Mouse (Mus musculus) adrenal gland, adult 8-10 months (tissue): ENCODE measurements around the gene Gm20388. TPM values are rescaled to one million over a fixed set of nuclear protein-coding genes. Genes with fewer than 3 reads are reported as not detected.
"Not testable (repeated sequence)": the region's sequence is repeated elsewhere in the genome, so short reads cannot be mapped to it uniquely, and the experiment has no call there.

ENCODE experiments used
- DNase-seq: peaks from one replicate; pipeline ENCODE4 v3.0.0; 2022
- total RNA-seq, 4 experiments: library from RNA; stranded (reverse); gene quantifications; 2 replicates each; pipeline ENCODE4 v1.2.4; 2022

Gm20388 gene
- total RNA-seq, 4 experiments from 2014 or later = 1.7 to 16.9 (median 5.8) TPM

- no peak for DNase-seq
These were observed 2700.1 kb downstream of the Gm20388 start for GRCm38 (mm10) chr8:122610612-122611277.

GRCm38 (mm10) chr8:122611295-122612133 lies 2700.9 kb downstream of the Gm20388 start, which contains the start of the genes Galns and Trappc2l:
Galns (minus strand) TSS chr8:122611463.
Trappc2l (plus strand) TSS chr8:122611640.
- peak; percentile 95 for DNase-seq

- no peak for DNase-seq
These were observed 2705.7 kb downstream of the Gm20388 start for GRCm38 (mm10) chr8:122616181-122616905.

GRCm38 (mm10) chr8:122617947-122618546 lies 2707.4 kb downstream of the Gm20388 start:
- peak; percentile 66 for DNase-seq

- DNase-seq = no peak
These were observed 2708.2 kb downstream of the Gm20388 start for GRCm38 (mm10) chr8:122618660-122619378.

GRCm38 (mm10) chr8:122620446-122620845 lies 2709.8 kb downstream of the Gm20388 start:
- DNase-seq = no peak

GRCm38 (mm10) chr8:122622727-122623126 lies 2712.1 kb downstream of the Gm20388 start, which contains the start of gene Pabpn1l:
Pabpn1l (minus strand) TSS chr8:122622739.
- DNase-seq = no peak

- no peak for DNase-seq
These were observed 2713.4 kb downstream of the Gm20388 start for GRCm38 (mm10) chr8:122623844-122624642.

GRCm38 (mm10) chr8:122624653-122625052 lies 2714.0 kb downstream of the Gm20388 start:
- DNase-seq = no peak

- DNase-seq = no peak
These were observed 2715.2 kb downstream of the Gm20388 start for GRCm38 (mm10) chr8:122625811-122626210.

GRCm38 (mm10) chr8:122626896-122627295 lies 2716.3 kb downstream of the Gm20388 start:
- DNase-seq = no peak

- no peak for DNase-seq
These were observed 2718.7 kb downstream of the Gm20388 start for GRCm38 (mm10) chr8:122629388-122629787.

GRCm38 (mm10) chr8:122630696-122631095 lies 2720.1 kb downstream of the Gm20388 start:
- no peak for DNase-seq

GRCm38 (mm10) chr8:122632134-122632533 lies 2721.5 kb downstream of the Gm20388 start:
- not testable (repeated sequence) for DNase-seq

GRCm38 (mm10) chr8:122633205-122633604 lies 2722.6 kb downstream of the Gm20388 start:
- no peak for DNase-seq

GRCm38 (mm10) chr8:122635878-122636802 lies 2725.5 kb downstream of the Gm20388 start:
- DNase-seq = no peak

- no peak for DNase-seq
These were observed 2726.1 kb downstream of the Gm20388 start for GRCm38 (mm10) chr8:122636803-122637175.

GRCm38 (mm10) chr8:122637230-122637629 lies 2726.6 kb downstream of the Gm20388 start:
- DNase-seq = no peak

GRCm38 (mm10) chr8:122638601-122639000 lies 2728.0 kb downstream of the Gm20388 start:
- DNase-seq = no peak
